Mouse (Mus musculus): ENCODE results near the gene Asah2. TPM values are rescaled to one million over a fixed set of nuclear protein-coding genes. Genes with fewer than 3 reads are reported as not detected.

Asah2 gene
- polyA plus RNA-seq, 1 experiment from 2014 or later = 3.1 TPM

DNA sequence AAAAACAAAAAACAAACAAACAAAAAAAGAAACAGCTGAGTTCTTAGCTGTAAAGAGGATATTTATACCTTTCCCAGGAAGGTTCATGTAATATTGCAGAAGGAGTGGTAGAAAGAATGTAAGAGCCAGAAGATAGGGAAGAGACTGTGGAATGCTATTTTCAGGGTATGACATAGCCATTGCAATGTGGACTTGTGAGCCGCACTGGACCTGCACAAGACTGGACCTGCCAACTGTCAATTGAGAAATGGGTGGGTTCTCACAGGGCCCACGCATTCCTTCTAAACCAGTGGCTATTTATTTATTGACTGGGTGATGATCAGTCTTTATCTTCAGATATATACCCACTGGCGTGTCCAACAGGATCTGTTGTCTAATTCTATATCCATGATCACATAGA lies 111.1 kb downstream of the Asah2 start:
- no peaks in the 10 kb centered on the region for H3K27me3 ChIP-seq (ENCODE audit: control insufficient read depth, insufficient read depth, low read length)
- no peaks in the 10 kb centered on the region for H3K4me1 ChIP-seq (ENCODE audit: control insufficient read depth, insufficient read depth, low read length)
- H3K9me3 ChIP-seq (replicated peaks; ENCODE audit: control insufficient read depth, low read length) = no peaks in the 10 kb centered on the region
- no peak overlapping the region for H3K4me3 ChIP-seq (ENCODE audit: low read depth, low read length)
- no peak for ATAC-seq (replicated peaks; ENCODE audit: insufficient number of reproducible peaks, low FRiP score, low TSS enrichment)
- no peak overlapping the region for H3K9ac ChIP-seq (ENCODE audit: low read depth, low read length)
- H3K27ac ChIP-seq (ENCODE audit: low read depth, low read length) = no peak overlapping the region
- H3K4me2 ChIP-seq = no peak overlapping the region
- 77% methylated on average over 3 of the region's 3 CpGs for WGBS (ENCODE audit: insufficient replicate concordance)
- H3K36me3 ChIP-seq (ENCODE audit: control insufficient read depth, insufficient read depth, low read length) = no peaks in the 10 kb centered on the region

DNA sequence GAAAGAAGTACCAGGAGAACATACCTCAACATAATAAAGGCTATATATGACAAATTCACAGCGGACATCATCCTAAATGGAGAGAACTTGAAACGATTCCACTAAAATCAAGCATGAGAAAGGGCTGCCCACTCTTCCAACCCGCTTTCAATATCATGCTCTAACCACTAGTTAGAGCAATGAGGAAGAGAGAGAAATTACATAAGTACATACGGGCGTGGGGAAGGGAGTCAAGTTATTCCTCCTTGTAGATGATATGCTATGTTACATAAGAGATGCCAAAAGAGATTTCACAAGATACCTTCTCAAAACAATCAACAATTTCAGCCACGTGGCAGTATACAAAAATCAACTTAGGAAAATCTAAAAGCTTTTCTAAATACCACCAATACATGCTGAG lies 117.0 kb downstream of the Asah2 start:
- Histone ChIP-seq H3K9ac (ENCODE audit: low read depth, low read length) (no peak overlapping the region), H3K4me2 (no peak overlapping the region), H3K9me3 (replicated peaks; ENCODE audit: control insufficient read depth, low read length) (no peaks in the 10 kb centered on the region), H3K27ac (ENCODE audit: low read depth, low read length) (no peak overlapping the region), H3K4me3 (ENCODE audit: low read depth, low read length) (no peak overlapping the region), H3K27me3 (ENCODE audit: control insufficient read depth, insufficient read depth, low read length) (no peaks in the 10 kb centered on the region), H3K4me1 (ENCODE audit: control insufficient read depth, insufficient read depth, low read length) (no peaks in the 10 kb centered on the region), H3K36me3 (ENCODE audit: control insufficient read depth, insufficient read depth, low read length) (no peaks in the 10 kb centered on the region)
- WGBS (ENCODE audit: insufficient replicate concordance) = 78% methylated on average over 6 of the region's 6 CpGs
- ATAC-seq (replicated peaks; ENCODE audit: insufficient number of reproducible peaks, low FRiP score, low TSS enrichment) = no peak

- no peak for ATAC-seq (replicated peaks; ENCODE audit: insufficient number of reproducible peaks, low FRiP score, low TSS enrichment)
- H3K27me3 ChIP-seq (ENCODE audit: control insufficient read depth, insufficient read depth, low read length) = no peaks in the 10 kb centered on the region
- H3K4me1 ChIP-seq (ENCODE audit: control insufficient read depth, insufficient read depth, low read length) = no peaks in the 10 kb centered on the region
- no peak overlapping the region for H3K9ac ChIP-seq (ENCODE audit: low read depth, low read length)
- H3K27ac ChIP-seq (ENCODE audit: low read depth, low read length) = no peak overlapping the region
- no peaks in the 10 kb centered on the region for H3K36me3 ChIP-seq (ENCODE audit: control insufficient read depth, insufficient read depth, low read length)
- WGBS (ENCODE audit: insufficient replicate concordance) = 51% methylated on average over 2 of the region's 2 CpGs
- H3K4me2 ChIP-seq = no peak overlapping the region
- H3K4me3 ChIP-seq (ENCODE audit: low read depth, low read length) = no peak overlapping the region
- H3K9me3 ChIP-seq (replicated peaks; ENCODE audit: control insufficient read depth, low read length) = no peaks in the 10 kb centered on the region
Measured at GRCm38 (mm10) chr19:31975882-31976281, 132.1 kb downstream of the Asah2 start.

DNA sequence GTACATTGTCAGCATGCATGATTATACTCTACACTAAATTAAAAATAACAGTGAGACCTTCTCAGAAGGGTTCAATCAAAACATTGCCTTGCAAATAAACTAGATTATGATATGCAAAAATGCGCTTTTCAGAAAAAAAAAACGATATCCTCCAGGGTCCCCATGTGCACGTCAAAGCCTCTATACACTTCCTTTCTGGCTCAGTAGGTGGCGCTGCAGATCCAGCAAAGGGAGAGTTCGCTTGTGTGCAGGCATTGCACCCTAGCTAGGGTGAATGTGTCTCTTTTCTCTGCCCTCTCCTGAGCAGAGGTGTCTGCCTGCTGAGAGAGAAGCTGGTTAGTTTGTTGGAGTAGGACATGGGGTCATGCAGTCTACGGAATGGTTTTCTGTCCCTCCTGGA lies 136.0 kb downstream of the Asah2 start:
- no peak overlapping the region for H3K4me2 ChIP-seq
- no peak for ATAC-seq (replicated peaks; ENCODE audit: insufficient number of reproducible peaks, low FRiP score, low TSS enrichment)
- no peak overlapping the region for H3K4me3 ChIP-seq (ENCODE audit: low read depth, low read length)
- no peaks in the 10 kb centered on the region for H3K36me3 ChIP-seq (ENCODE audit: control insufficient read depth, insufficient read depth, low read length)
- H3K9ac ChIP-seq (ENCODE audit: low read depth, low read length) = no peak overlapping the region
- H3K27me3 ChIP-seq (ENCODE audit: control insufficient read depth, insufficient read depth, low read length) = no peaks in the 10 kb centered on the region
- no peak overlapping the region for H3K27ac ChIP-seq (ENCODE audit: low read depth, low read length)
- no peaks in the 10 kb centered on the region for H3K4me1 ChIP-seq (ENCODE audit: control insufficient read depth, insufficient read depth, low read length)
- no peaks in the 10 kb centered on the region for H3K9me3 ChIP-seq (replicated peaks; ENCODE audit: control insufficient read depth, low read length)
- WGBS (ENCODE audit: insufficient replicate concordance) = 11% methylated on average over 6 of the region's 6 CpGs

- Histone ChIP-seq H3K9me3 (replicated peaks; ENCODE audit: control insufficient read depth, low read length) (no peaks in the 10 kb centered on the region), H3K4me3 (ENCODE audit: low read depth, low read length) (no peak overlapping the region)
Measured at GRCm38 (mm10) chr19:31971405-31971804, 136.6 kb downstream of the Asah2 start.

DNA sequence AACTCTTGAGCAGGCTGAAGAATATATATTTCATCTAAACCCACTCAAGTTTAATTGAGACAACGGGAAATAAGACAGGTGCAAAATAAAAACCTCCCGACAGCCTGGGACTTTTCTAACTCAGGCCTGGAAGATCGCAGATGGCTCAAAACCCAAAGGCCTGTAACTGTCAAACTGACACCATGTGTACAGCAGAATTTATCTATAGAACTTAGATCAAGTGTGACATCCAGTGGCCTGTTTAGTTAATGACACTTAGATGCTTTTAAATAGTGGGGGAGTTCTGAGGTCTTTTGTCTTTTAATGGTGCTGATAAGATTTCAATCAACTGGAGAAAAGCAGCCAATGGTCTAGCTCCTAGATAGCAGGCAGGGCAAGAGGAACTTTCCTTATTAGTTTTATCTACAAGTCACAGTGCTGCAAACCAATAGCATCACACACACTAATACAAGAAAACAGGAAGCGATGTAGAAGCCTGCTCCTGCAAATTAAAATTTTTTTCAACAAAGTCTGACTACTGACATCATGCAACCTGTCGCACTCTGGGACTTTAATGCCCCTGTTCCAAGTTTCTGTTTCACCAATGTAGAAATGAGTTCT lies 140.0 kb downstream of the Asah2 start:
- ATAC-seq (replicated peaks; ENCODE audit: insufficient number of reproducible peaks, low FRiP score, low TSS enrichment) = no peak
- 51% methylated on average over 5 of the region's 5 CpGs for WGBS (ENCODE audit: insufficient replicate concordance)

More at GRCm38 (mm10) chr19:31971405-31971804, 136.6 kb downstream of the Asah2 start:
- Histone ChIP-seq H3K36me3 (ENCODE audit: control insufficient read depth, insufficient read depth, low read length) (no peaks in the 10 kb centered on the region), H3K27ac (ENCODE audit: low read depth, low read length) (no peak overlapping the region), H3K27me3 (ENCODE audit: control insufficient read depth, insufficient read depth, low read length) (no peaks in the 10 kb centered on the region), H3K9ac (ENCODE audit: low read depth, low read length) (no peak overlapping the region), H3K4me2 (no peak overlapping the region), H3K4me1 (ENCODE audit: control insufficient read depth, insufficient read depth, low read length) (no peaks in the 10 kb centered on the region)
- 58% methylated on average over 3 of the region's 3 CpGs for WGBS (ENCODE audit: insufficient replicate concordance)
- no peak for ATAC-seq (replicated peaks; ENCODE audit: insufficient number of reproducible peaks, low FRiP score, low TSS enrichment)

DNA sequence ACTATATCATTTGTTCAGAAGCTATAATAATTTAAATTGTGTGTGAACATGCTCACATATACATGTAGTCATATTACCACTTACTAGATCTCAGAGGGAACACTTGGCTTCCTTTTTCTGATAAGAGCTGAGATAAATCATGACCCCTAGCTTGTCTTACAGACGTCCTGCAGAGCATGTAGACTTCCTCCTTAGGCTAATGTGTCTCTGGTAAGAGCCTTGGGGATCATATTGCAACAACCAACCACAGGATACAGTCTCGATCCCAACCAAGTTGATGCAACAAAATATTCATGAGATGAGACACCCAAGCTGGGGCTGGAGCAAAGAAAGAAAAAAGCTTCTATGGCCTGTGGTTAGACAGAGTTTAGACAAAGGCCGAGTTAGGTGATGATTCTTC lies 144.9 kb downstream of the Asah2 start:
- H3K27me3 ChIP-seq (ENCODE audit: control insufficient read depth, insufficient read depth, low read length) = no peaks in the 10 kb centered on the region
- no peak for ATAC-seq (replicated peaks; ENCODE audit: insufficient number of reproducible peaks, low FRiP score, low TSS enrichment)
- no peak overlapping the region for H3K27ac ChIP-seq (ENCODE audit: low read depth, low read length)
- no peaks in the 10 kb centered on the region for H3K4me1 ChIP-seq (ENCODE audit: control insufficient read depth, insufficient read depth, low read length)
- no peaks in the 10 kb centered on the region for H3K36me3 ChIP-seq (ENCODE audit: control insufficient read depth, insufficient read depth, low read length)
- no peak overlapping the region for H3K4me2 ChIP-seq
- 45% methylated on average over 3 of the region's 3 CpGs for WGBS (ENCODE audit: insufficient replicate concordance)
- H3K4me3 ChIP-seq (ENCODE audit: low read depth, low read length) = no peak overlapping the region
- H3K9ac ChIP-seq (ENCODE audit: low read depth, low read length) = no peak overlapping the region
- no peaks in the 10 kb centered on the region for H3K9me3 ChIP-seq (replicated peaks; ENCODE audit: control insufficient read depth, low read length)

More for the DNA sequence above, 140.0 kb downstream of the Asah2 start:
- Histone ChIP-seq H3K9ac (ENCODE audit: low read depth, low read length) (no peak overlapping the region), H3K27me3 (ENCODE audit: control insufficient read depth, insufficient read depth, low read length) (no peaks in the 10 kb centered on the region), H3K4me1 (ENCODE audit: control insufficient read depth, insufficient read depth, low read length) (no peaks in the 10 kb centered on the region), H3K36me3 (ENCODE audit: control insufficient read depth, insufficient read depth, low read length) (no peaks in the 10 kb centered on the region), H3K4me2 (no peak overlapping the region), H3K4me3 (ENCODE audit: low read depth, low read length) (no peak overlapping the region), H3K27ac (ENCODE audit: low read depth, low read length) (no peak overlapping the region), H3K9me3 (replicated peaks; ENCODE audit: control insufficient read depth, low read length) (no peaks in the 10 kb centered on the region)

- no peak overlapping the region for H3K9ac ChIP-seq (ENCODE audit: low read depth, low read length)
- no peak overlapping the region for H3K4me3 ChIP-seq (ENCODE audit: low read depth, low read length)
- no peak overlapping the region for H3K4me2 ChIP-seq
- no peaks in the 10 kb centered on the region for H3K4me1 ChIP-seq (ENCODE audit: control insufficient read depth, insufficient read depth, low read length)
- no peak overlapping the region for H3K27ac ChIP-seq (ENCODE audit: low read depth, low read length)
- no peaks in the 10 kb centered on the region for H3K9me3 ChIP-seq (replicated peaks; ENCODE audit: control insufficient read depth, low read length)
- WGBS (ENCODE audit: insufficient replicate concordance) = 86% methylated on average over 2 of the region's 2 CpGs
- no peaks in the 10 kb centered on the region for H3K27me3 ChIP-seq (ENCODE audit: control insufficient read depth, insufficient read depth, low read length)
- ATAC-seq (replicated peaks; ENCODE audit: insufficient number of reproducible peaks, low FRiP score, low TSS enrichment) = no peak
- no peaks in the 10 kb centered on the region for H3K36me3 ChIP-seq (ENCODE audit: control insufficient read depth, insufficient read depth, low read length)
Measured at GRCm38 (mm10) chr19:31960434-31960833, 147.6 kb downstream of the Asah2 start.

DNA sequence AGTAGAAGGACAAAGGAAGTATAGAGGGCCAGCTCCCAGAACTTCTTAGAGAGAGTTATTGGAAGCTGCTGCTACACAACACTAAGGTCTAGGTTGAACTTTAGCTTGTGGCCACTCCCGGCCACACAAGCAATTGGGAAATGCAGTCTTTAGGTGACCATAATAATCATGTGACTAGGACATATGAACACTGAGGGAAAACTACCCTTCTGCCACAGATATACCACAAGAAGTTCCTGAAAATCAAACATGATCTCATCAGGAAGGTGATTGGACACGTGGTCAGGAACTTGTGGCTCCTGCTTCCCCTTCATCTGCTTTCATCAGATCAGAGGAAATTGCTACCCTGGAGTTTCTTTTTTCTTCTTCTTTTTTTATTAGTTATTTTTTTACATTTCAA lies 151.7 kb downstream of the Asah2 start:
- H3K9me3 ChIP-seq (replicated peaks; ENCODE audit: control insufficient read depth, low read length) = no peaks in the 10 kb centered on the region
- no peaks in the 10 kb centered on the region for H3K36me3 ChIP-seq (ENCODE audit: control insufficient read depth, insufficient read depth, low read length)
- H3K4me1 ChIP-seq (ENCODE audit: control insufficient read depth, insufficient read depth, low read length) = no peaks in the 10 kb centered on the region
- no peak overlapping the region for H3K9ac ChIP-seq (ENCODE audit: low read depth, low read length)
- H3K27me3 ChIP-seq (ENCODE audit: control insufficient read depth, insufficient read depth, low read length) = no peaks in the 10 kb centered on the region
- H3K4me3 ChIP-seq (ENCODE audit: low read depth, low read length) = no peak overlapping the region
- no peak for ATAC-seq (replicated peaks; ENCODE audit: insufficient number of reproducible peaks, low FRiP score, low TSS enrichment)
- WGBS (ENCODE audit: insufficient replicate concordance) = 47% methylated on average over 2 of the region's 2 CpGs
- no peak overlapping the region for H3K27ac ChIP-seq (ENCODE audit: low read depth, low read length)
- H3K4me2 ChIP-seq = no peak overlapping the region

All from heart, embryonic 11.5 days (tissue).